Mouse (Mus musculus) ES-Bruce4 (cell line): ENCODE results near the gene Ankrd17. TPM values are rescaled to one million over a fixed set of nuclear protein-coding genes. Genes with fewer than 3 reads are reported as not detected.
A peak's percentile ranks its signal among the peaks of the same experiment; 100 is the strongest.

Source experiments
- H3K27ac ChIP-seq: 2 replicates; pipeline ENCODE4 v1.5.1; 2012; ENCODE audit warnings: low read length, inconsistent platforms; ENCODE audit not compliant: insufficient read depth
- H3K27me3 ChIP-seq: 2 replicates; pipeline ENCODE4 v1.6.1; 2012; ENCODE audit warnings: mild to moderate bottlenecking, low read length, inconsistent platforms; ENCODE audit not compliant: control insufficient read depth, poor library complexity, insufficient read depth, severe bottlenecking
- H3K36me3 ChIP-seq: 2 replicates; pipeline ENCODE4 v1.6.1; 2012; ENCODE audit warnings: inconsistent platforms, mild to moderate bottlenecking, low read length, moderate library complexity; ENCODE audit not compliant: control insufficient read depth, poor library complexity, insufficient read depth, severe bottlenecking
- H3K4me1 ChIP-seq: one replicate; pipeline ENCODE4 v1.8.1; 2011; ENCODE audit warnings: low read length; ENCODE audit not compliant: control insufficient read depth, insufficient read depth
- H3K4me3 ChIP-seq: 2 replicates; pipeline ENCODE4 v1.5.1; 2011; ENCODE audit warnings: low read depth, mild to moderate bottlenecking, low read length
- H3K9ac ChIP-seq: 2 replicates; pipeline ENCODE4 v1.6.1; 2012; ENCODE audit warnings: low read depth, mild to moderate bottlenecking, inconsistent platforms; ENCODE audit not compliant: poor library complexity, severe bottlenecking
- H3K9me3 ChIP-seq: replicated peaks from 2 replicates; pipeline ENCODE4 v1.6.1; 2012; ENCODE audit warnings: mild to moderate bottlenecking, low read length, inconsistent platforms; ENCODE audit not compliant: control insufficient read depth, poor library complexity, insufficient read depth, severe bottlenecking
- CTCF ChIP-seq: IDR thresholded peaks from one replicate; pipeline ENCODE4 v1.8.1; 2011; ENCODE audit warnings: low read depth, low read length
- EP300 ChIP-seq: IDR thresholded peaks from 2 replicates; pipeline ENCODE4 v1.6.1; 2011; ENCODE audit warnings: low read depth, low read length; ENCODE audit not compliant: insufficient read depth
- POLR2A ChIP-seq: IDR thresholded peaks from one replicate; pipeline ENCODE4 v1.8.1; 2011; ENCODE audit warnings: low read length; ENCODE audit not compliant: insufficient read depth
- polyA plus RNA-seq: library from polyadenylated mRNA; stranded (reverse); fragments of >200 nt; gene quantifications from 2 replicates; pipeline ENCODE4 v1.2.4, GENCODE M21; 2011; ENCODE audit warnings: low read depth; ENCODE audit not compliant: missing spikeins, insufficient read depth, insufficient read length

The Ankrd17 gene
- polyA plus RNA-seq, 1 experiment: 141 TPM

GRCm38 (mm10) chr5:90298396-90298795 is 68.0 kb downstream of the Ankrd17 start:
- Histone ChIP-seq H3K9me3 (no peaks in the 10 kb centered on the region), H3K9ac (no peak overlapping the region), H3K36me3 (peaks cover 15% of the 10 kb centered on the region), H3K4me1 (no peaks in the 10 kb centered on the region), H3K27ac (no peak overlapping the region), H3K27me3 (no peaks in the 10 kb centered on the region), H3K4me3 (no peak overlapping the region)
- no peak for TF ChIP-seq CTCF
- no peak for TF ChIP-seq POLR2A
- TF ChIP-seq EP300: no peak

GRCm38 (mm10) chr5:90289887-90290286 is 76.5 kb downstream of the Ankrd17 start:
- Histone ChIP-seq H3K9ac (no peak overlapping the region), H3K4me3 (no peak overlapping the region), H3K9me3 (no peaks in the 10 kb centered on the region), H3K4me1 (no peaks in the 10 kb centered on the region), H3K27ac (no peak overlapping the region), H3K36me3 (peaks cover 36% of the 10 kb centered on the region), H3K27me3 (no peaks in the 10 kb centered on the region)
- no peak for TF ChIP-seq POLR2A
- TF ChIP-seq CTCF: no peak
- TF ChIP-seq EP300: no peak

- Histone ChIP-seq H3K4me3 (no peak overlapping the region), H3K4me1 (no peaks in the 10 kb centered on the region), H3K36me3 (peaks cover 46% of the 10 kb centered on the region), H3K27me3 (no peaks in the 10 kb centered on the region), H3K9ac (no peak overlapping the region), H3K27ac (no peak overlapping the region), H3K9me3 (no peaks in the 10 kb centered on the region)
- TF ChIP-seq EP300 (no peak), CTCF (peak; percentile 40)
Measured at GRCm38 (mm10) chr5:90286559-90286958, 79.8 kb downstream of the Ankrd17 start.

- Histone ChIP-seq H3K27ac (no peak overlapping the region), H3K4me3 (no peak overlapping the region), H3K9me3 (no peaks in the 10 kb centered on the region), H3K9ac (no peak overlapping the region), H3K4me1 (no peaks in the 10 kb centered on the region), H3K36me3 (peaks cover 33% of the 10 kb centered on the region), H3K27me3 (no peaks in the 10 kb centered on the region)
- TF ChIP-seq EP300 (no peak), CTCF (no peak), POLR2A (no peak)
Measured at GRCm38 (mm10) chr5:90280061-90280460, 86.3 kb downstream of the Ankrd17 start.

- Histone ChIP-seq H3K27me3 (no peaks in the 10 kb centered on the region), H3K36me3 (peaks cover 27% of the 10 kb centered on the region), H3K9me3 (no peaks in the 10 kb centered on the region), H3K27ac (no peak overlapping the region), H3K4me3 (no peak overlapping the region), H3K4me1 (no peaks in the 10 kb centered on the region), H3K9ac (no peak overlapping the region)
- no peak for TF ChIP-seq EP300
- no peak for TF ChIP-seq POLR2A
- no peak for TF ChIP-seq CTCF
Measured at GRCm38 (mm10) chr5:90279418-90279817, 87.0 kb downstream of the Ankrd17 start.

- Histone ChIP-seq H3K9ac (no peak overlapping the region), H3K4me1 (no peaks in the 10 kb centered on the region), H3K27me3 (no peaks in the 10 kb centered on the region), H3K4me3 (no peak overlapping the region), H3K9me3 (no peaks in the 10 kb centered on the region), H3K27ac (no peak overlapping the region), H3K36me3 (peaks cover 22% of the 10 kb centered on the region)
- TF ChIP-seq POLR2A (no peak), CTCF (no peak), EP300 (no peak)
Measured at GRCm38 (mm10) chr5:90277443-90277842, 88.9 kb downstream of the Ankrd17 start.
